Mouse (Mus musculus) forebrain, embryonic 16.5 days (tissue): ENCODE data around the gene Sv2a. TPM values are rescaled to one million over a fixed set of nuclear protein-coding genes. Genes with fewer than 3 reads are reported as not detected.
"Not testable (repeated sequence)": the region's sequence is repeated elsewhere in the genome, so short reads cannot be mapped to it uniquely, and the experiment has no call there.

ENCODE experiments used
- ATAC-seq: fragments of 200-750 bp; cut with Nextera tagmentation; 2 replicates; pipeline ENCODE4 v1.8.0; 2017; ENCODE audit warnings: mild to moderate bottlenecking, moderate library complexity
- H3K27ac ChIP-seq: fragments of 300-500 bp; sonication (generic); 2 replicates; pipeline ENCODE4 v1.5.1; 2014; ENCODE audit warnings: low read length, control low read depth
- H3K27me3 ChIP-seq: fragments of 300-500 bp; sonication (generic); replicated peaks from 2 replicates; pipeline ENCODE4 v1.6.1; 2014; ENCODE audit warnings: low read length; ENCODE audit not compliant: control insufficient read depth, insufficient read depth
- H3K36me3 ChIP-seq: fragments of 300-500 bp; sonication (generic); 2 replicates; pipeline ENCODE4 v1.6.1; 2014; ENCODE audit not compliant: control insufficient read depth, insufficient read depth
- H3K4me1 ChIP-seq: fragments of 300-500 bp; sonication (generic); replicated peaks from 2 replicates; pipeline ENCODE4 v1.6.1; 2014; ENCODE audit warnings: low read length; ENCODE audit not compliant: control insufficient read depth, insufficient read depth
- H3K4me2 ChIP-seq: fragments of 300-500 bp; sonication (generic); 2 replicates; pipeline ENCODE4 v1.6.1; 2014; ENCODE audit warnings: mild to moderate bottlenecking, low read length, control low read depth
- H3K4me3 ChIP-seq: fragments of 300-500 bp; sonication (generic); replicated peaks from 2 replicates; pipeline ENCODE4 v1.5.1; 2014; ENCODE audit warnings: mild to moderate bottlenecking, low read length, control low read depth
- H3K9ac ChIP-seq: fragments of 300-500 bp; sonication (generic); replicated peaks from 2 replicates; pipeline ENCODE4 v1.6.1; 2014; ENCODE audit warnings: low read depth, low read length, control low read depth
- H3K9me3 ChIP-seq: fragments of 300-500 bp; sonication (generic); 2 replicates; pipeline ENCODE4 v1.6.1; 2016; ENCODE audit warnings: low read length; ENCODE audit not compliant: control insufficient read depth
- WGBS: fragments of 180-500 bp; shearing (Covaris S2); extraction: QIAGEN DNeasy Blood & Tissue Kit; methylation state at CpG from one replicate; pipeline ENCODE4 v1.1.7; 2014; 5-methylcytosine and 5-hydroxymethylcytosine counted together
- polyA plus RNA-seq: library from polyadenylated mRNA; unstranded; fragments of >200 nt; fragmentation: Nextera tagmentation; extraction: Ambion mirVana; gene quantifications from 2 replicates; pipeline ENCODE4 v1.2.1, GENCODE M21; 2015

Gene Sv2a
- polyA plus RNA-seq, 1 experiment from 2014 or later, result 87.3 TPM

DNA sequence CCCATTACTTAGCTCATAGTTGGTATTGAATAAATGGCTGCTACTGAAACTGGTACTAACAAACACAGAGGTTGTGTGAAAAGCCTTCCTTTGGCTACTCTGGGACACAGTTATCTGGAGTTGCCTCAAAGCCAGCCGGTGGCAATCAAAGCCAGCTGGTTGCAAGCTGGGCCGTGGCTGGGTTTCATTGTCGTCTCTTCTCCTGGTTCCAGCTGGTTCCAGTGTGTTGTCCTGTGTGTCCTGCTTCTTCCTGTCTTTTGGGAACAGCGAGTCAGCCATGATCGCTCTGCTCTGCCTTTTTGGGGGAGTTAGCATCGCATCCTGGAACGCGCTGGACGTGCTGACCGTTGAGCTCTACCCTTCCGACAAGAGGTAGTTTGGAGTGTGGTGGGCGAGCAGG is 12.0 kb downstream of the Sv2a start:
- Histone ChIP-seq H3K4me2 (no peak overlapping the region), H3K9ac (no peak overlapping the region), H3K4me1 (peaks cover 9% of the 10 kb centered on the region), H3K9me3 (no peaks in the 10 kb centered on the region), H3K4me3 (no peak overlapping the region), H3K36me3 (peaks cover 16% of the 10 kb centered on the region), H3K27ac (no peak overlapping the region), H3K27me3 (no peaks in the 10 kb centered on the region)
- ATAC-seq, result no peak
- WGBS, result 68% methylated on average over 12 of the region's 12 CpGs

GRCm38 (mm10) chr3:96194966-96195365 is 14.0 kb downstream of the Sv2a start:
- H3K9ac ChIP-seq, result no peak overlapping the region
- ATAC-seq, result no peak
- no peak overlapping the region for H3K4me3 ChIP-seq
- no peaks in the 10 kb centered on the region for H3K9me3 ChIP-seq
- no peaks in the 10 kb centered on the region for H3K27me3 ChIP-seq
- H3K4me1 ChIP-seq, result peaks cover 11% of the 10 kb centered on the region
- 91% methylated on average over 10 of the region's 10 CpGs for WGBS
- H3K36me3 ChIP-seq, result peaks cover 10% of the 10 kb centered on the region
- H3K27ac ChIP-seq, result no peak overlapping the region
- H3K4me2 ChIP-seq, result no peak overlapping the region

- Histone ChIP-seq H3K9me3 (no peaks in the 10 kb centered on the region), H3K4me3 (no peak overlapping the region), H3K27ac (no peak overlapping the region), H3K9ac (no peak overlapping the region), H3K36me3 (peaks cover 6% of the 10 kb centered on the region; the same call in 1 of the 2 replicates), H3K4me2 (no peak overlapping the region), H3K4me1 (peaks cover 11% of the 10 kb centered on the region), H3K27me3 (no peaks in the 10 kb centered on the region)
- WGBS, result 95% methylated on average over 11 of the region's 11 CpGs
- no peak for ATAC-seq
These were observed 14.8 kb downstream of the Sv2a start for GRCm38 (mm10) chr3:96195616-96196313.

DNA sequence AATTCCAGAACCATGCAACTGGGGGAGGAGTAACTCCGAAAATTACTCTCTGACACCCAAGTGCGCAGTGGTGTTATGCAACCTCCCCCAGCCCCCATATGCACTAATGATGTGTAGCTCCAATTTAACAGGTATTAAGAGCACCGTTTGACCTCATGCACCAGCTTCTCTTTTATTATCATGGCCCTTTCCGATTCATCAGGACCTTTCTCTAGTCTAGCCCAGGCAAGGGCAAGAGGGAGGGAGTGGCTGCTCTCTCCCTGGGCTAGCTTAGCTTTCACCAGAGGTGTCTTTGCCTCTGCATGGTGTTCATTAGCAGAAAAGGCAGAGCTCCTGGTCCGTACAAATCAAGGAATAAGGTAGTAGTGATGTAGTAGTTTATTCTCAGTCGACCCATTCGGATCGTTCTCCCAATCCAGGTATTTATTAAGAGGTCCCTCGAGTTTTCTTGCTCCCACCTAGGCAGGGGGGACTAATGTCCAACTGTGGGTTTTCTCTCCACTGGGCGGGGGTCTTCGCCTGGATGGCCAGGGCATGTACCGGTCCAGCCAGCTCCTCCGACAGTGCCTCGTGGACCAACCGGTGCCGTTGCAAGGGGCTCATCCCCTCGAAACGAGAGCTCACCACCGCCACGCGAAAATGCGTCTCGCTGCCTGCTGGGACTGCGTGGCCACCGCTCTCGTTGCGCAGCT is 15.6 kb downstream of the Sv2a start:
- Histone ChIP-seq H3K9me3 (no peaks in the 10 kb centered on the region), H3K36me3 (peaks cover 6% of the 10 kb centered on the region; the same call in 1 of the 2 replicates), H3K4me1 (peaks cover 11% of the 10 kb centered on the region), H3K27me3 (no peaks in the 10 kb centered on the region), H3K27ac (peak overlapping the region; percentile 98), H3K9ac (peak overlapping the region; percentile 91), H3K4me3 (peak overlapping the region; percentile 75), H3K4me2 (peak overlapping the region; percentile 95)
- no peak for ATAC-seq
- 20% methylated on average over 27 of the region's 27 CpGs for WGBS

GRCm38 (mm10) chr3:96197129-96197749 is 16.3 kb downstream of the Sv2a start:
- peak overlapping the region; percentile 98 for H3K27ac ChIP-seq
- H3K27me3 ChIP-seq, result no peaks in the 10 kb centered on the region
- peak overlapping the region; percentile 75 for H3K4me3 ChIP-seq
- under 1% methylated on average over 50 of the region's 50 CpGs for WGBS
- peak; percentile 96 for ATAC-seq
- H3K9ac ChIP-seq, result peak overlapping the region; percentile 91
- H3K36me3 ChIP-seq, result peaks cover 6% of the 10 kb centered on the region; the same call in 1 of the 2 replicates
- H3K4me2 ChIP-seq, result peak overlapping the region; percentile 95
- H3K9me3 ChIP-seq, result no peaks in the 10 kb centered on the region
- H3K4me1 ChIP-seq, result peaks cover 11% of the 10 kb centered on the region

DNA sequence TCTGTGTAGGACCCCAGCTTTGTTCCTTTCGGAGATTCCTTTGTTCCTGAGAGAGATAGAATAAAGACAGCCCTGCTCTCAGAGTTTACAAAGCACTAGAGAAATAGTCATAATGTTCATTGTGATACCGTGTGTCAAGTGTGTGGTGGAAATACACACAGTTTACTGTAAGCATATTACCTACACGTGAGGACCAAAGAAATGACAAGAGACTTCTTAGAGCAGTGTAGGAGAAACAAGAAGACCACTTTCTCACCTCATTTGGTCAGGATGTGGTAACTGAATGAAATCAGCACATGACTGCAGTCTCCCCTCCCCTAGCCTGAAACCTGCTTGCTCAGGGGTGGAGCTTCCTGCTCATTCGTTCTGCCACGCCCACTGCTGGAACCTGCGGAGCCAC is 17.2 kb downstream of the Sv2a start:
- no peaks in the 10 kb centered on the region for H3K9me3 ChIP-seq
- 0 out of 2 replicates have a peak, but pooled peaks cover 3% of the 10 kb centered on the region for H3K36me3 ChIP-seq
- 10% methylated on average over 6 of the region's 6 CpGs for WGBS
- peaks cover 11% of the 10 kb centered on the region for H3K4me1 ChIP-seq
- H3K4me2 ChIP-seq, result peak overlapping the region; percentile 95
- H3K4me3 ChIP-seq, result peak overlapping the region; percentile 75
- peak overlapping the region; percentile 37; the same call in 1 of the 2 replicates for H3K27ac ChIP-seq
- peak; percentile 11 for ATAC-seq
- peak overlapping the region; percentile 46 for H3K9ac ChIP-seq
- H3K27me3 ChIP-seq, result no peaks in the 10 kb centered on the region

DNA sequence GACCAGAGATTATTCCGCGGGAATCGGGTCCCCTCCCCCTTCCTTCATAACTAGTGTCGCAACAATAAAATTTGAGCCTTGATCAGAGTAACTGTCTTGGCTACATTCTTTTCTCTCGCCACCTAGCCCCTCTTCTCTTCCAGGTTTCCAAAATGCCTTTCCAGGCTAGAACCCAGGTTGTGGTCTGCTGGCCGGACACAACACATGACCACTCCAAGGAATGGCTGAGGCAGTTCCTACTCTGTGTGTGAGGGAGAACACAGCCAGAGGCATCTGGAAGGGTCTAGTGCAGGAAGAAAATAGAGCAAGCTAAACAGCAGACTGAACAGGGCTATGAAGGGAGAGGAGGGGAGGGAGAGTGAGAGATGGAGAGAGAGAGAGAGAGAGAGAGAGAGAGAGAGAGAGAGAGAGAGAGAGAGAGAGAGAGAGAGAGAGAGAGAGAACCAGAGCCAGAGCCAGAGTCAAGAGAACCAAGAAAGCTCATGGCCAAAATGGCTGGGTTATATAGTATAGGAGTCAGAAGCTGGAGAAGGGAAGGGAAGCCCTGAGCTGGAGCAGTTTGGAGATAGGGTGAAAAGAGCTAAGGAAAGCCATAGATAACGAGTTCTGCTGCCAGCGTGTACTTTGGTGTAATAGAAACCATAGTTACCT is 17.8 kb downstream of the Sv2a start:
- Histone ChIP-seq H3K4me1 (peaks cover 11% of the 10 kb centered on the region), H3K4me2 (peak overlapping the region; percentile 95)
- not testable (repeated sequence) for H3K4me3 ChIP-seq, H3K27me3 ChIP-seq, H3K27ac ChIP-seq, H3K36me3 ChIP-seq, H3K9me3 ChIP-seq, H3K9ac ChIP-seq, ATAC-seq
- WGBS, result 20% methylated on average over 6 of the region's 8 CpGs

DNA sequence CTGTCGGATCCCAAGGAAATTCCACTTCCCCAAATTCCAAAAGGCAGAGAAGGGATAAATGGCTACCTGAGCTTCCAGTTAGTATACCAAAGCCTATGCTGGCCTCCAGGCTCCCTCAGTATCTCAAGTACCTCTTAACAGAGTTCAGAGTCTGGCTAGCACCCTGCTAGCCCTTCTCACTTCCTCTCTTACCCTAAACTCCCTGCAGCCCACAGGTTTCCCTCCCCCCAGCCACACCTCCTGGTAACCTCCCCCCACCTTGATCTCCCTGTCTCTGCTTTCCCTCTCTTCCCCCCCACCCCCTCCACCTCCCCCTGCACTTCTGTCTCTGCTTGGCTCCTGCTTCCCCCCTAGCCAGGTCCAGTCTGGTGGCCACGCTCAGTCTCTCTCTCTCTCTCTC is 18.8 kb downstream of the Sv2a start:
- WGBS, result 96% methylated on average over 2 of the region's 2 CpGs
- H3K9me3 ChIP-seq, result no peaks in the 10 kb centered on the region
- no peak overlapping the region for H3K4me3 ChIP-seq
- no peak overlapping the region for H3K4me2 ChIP-seq
- H3K9ac ChIP-seq, result no peak overlapping the region
- peaks cover 11% of the 10 kb centered on the region for H3K4me1 ChIP-seq
- H3K27ac ChIP-seq, result no peak overlapping the region
- no peaks in the 10 kb centered on the region for H3K27me3 ChIP-seq
- no peak for ATAC-seq
- 0 out of 2 replicates have a peak, but pooled peaks cover 3% of the 10 kb centered on the region for H3K36me3 ChIP-seq

DNA sequence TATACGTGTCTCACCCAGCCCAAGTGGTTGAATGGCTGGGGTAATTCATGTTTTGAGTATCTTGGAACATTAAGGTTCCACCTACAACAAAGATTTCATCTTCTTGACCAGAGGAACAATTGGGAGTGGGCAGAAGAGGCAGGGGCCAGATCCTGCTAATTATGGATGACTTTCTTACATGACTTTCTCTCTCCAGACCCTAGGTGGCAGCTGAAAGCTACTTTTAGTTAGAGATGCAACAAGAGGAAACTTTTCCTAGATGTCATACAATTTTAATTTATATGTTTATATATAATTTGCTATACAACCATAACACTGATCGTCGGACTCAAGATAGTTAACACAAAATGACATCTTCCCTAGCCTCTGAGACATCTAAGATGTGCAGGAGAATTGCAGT is 26.9 kb downstream of the Sv2a start:
- Histone ChIP-seq H3K27me3 (no peaks in the 10 kb centered on the region), H3K4me2 (no peak overlapping the region), H3K4me3 (no peak overlapping the region), H3K4me1 (no peaks in the 10 kb centered on the region), H3K9ac (no peak overlapping the region), H3K9me3 (no peaks in the 10 kb centered on the region), H3K36me3 (no peaks in the 10 kb centered on the region), H3K27ac (no peak overlapping the region)
- ATAC-seq, result no peak
- 86% methylated on average over 3 of the region's 3 CpGs for WGBS
